27 mouse cellular contexts compared by ENCODE assay signal in genomic region chr10:37404407-37404806, GRCm38 (mm10).
"Had no signal": no experiment of that assay in that cellular context is flagged by ENCODE, and none has a peak within 500 bp of the region (broad histone marks: within the 10 kb centered on the region; RNA-seq: fewer than 3 reads in every experiment).

No protein-coding gene starts in this region.

- DNase-seq: gastrocnemius, postnatal 14 days; gastrocnemius, postnatal 36 days; heart, adult 11 months; heart, adult 2 months; heart, postnatal 14 days; heart, postnatal 36 days; kidney, adult 11 months; kidney, adult 2 months; kidney, adult 9 months; kidney, postnatal 14 days; kidney, postnatal 36 days; layer of hippocampus, adult 9-11 months; layer of hippocampus, postnatal 36 days; left cerebral cortex, postnatal 4 days had no signal

- H3K9ac ChIP-seq: heart, embryonic 13.5 days; heart, embryonic 15.5 days; hindbrain, embryonic 13.5 days; hindbrain, embryonic 15.5 days; kidney, embryonic 15.5 days; limb, embryonic 13.5 days; limb, embryonic 15.5 days; liver, embryonic 12.5 days; liver, embryonic 14.5 days had no signal

- H3K4me1 ChIP-seq: liver, embryonic 12.5 days had no signal

- H3K27me3 ChIP-seq: heart, embryonic 13.5 days; heart, embryonic 15.5 days; hindbrain, embryonic 13.5 days; hindbrain, embryonic 15.5 days; kidney, embryonic 15.5 days; limb, embryonic 13.5 days; limb, embryonic 15.5 days; liver, embryonic 12.5 days had no signal

- H3K4me2 ChIP-seq: heart, embryonic 11.5 days; heart, embryonic 13.5 days; heart, embryonic 15.5 days; hindbrain, embryonic 13.5 days; hindbrain, embryonic 15.5 days; kidney, embryonic 15.5 days; limb, embryonic 13.5 days; limb, embryonic 15.5 days; liver, embryonic 12.5 days had no signal

- H3K36me3 ChIP-seq: heart, embryonic 13.5 days; heart, embryonic 15.5 days; hindbrain, embryonic 13.5 days; hindbrain, embryonic 15.5 days; kidney, embryonic 15.5 days; limb, embryonic 13.5 days; limb, embryonic 15.5 days; liver, embryonic 12.5 days had no signal

- H3K9me3 ChIP-seq: heart, embryonic 13.5 days; heart, embryonic 15.5 days; hindbrain, embryonic 13.5 days; hindbrain, embryonic 15.5 days; kidney, embryonic 15.5 days; limb, embryonic 13.5 days; limb, embryonic 15.5 days; liver, embryonic 12.5 days had no signal

- H3K4me3 ChIP-seq: heart, adult 2 months; heart, embryonic 13.5 days; heart, embryonic 15.5 days; hindbrain, embryonic 13.5 days; hindbrain, embryonic 15.5 days; kidney, embryonic 15.5 days; limb, embryonic 13.5 days; limb, embryonic 15.5 days; liver, embryonic 12.5 days had no signal

- ATAC-seq: hindbrain, postnatal 0 days; intestine, embryonic 16.5 days; liver, embryonic 12.5 days had no signal

- H3K27ac ChIP-seq: heart, adult 2 months; heart, embryonic 13.5 days; heart, embryonic 15.5 days; hindbrain, embryonic 13.5 days; hindbrain, embryonic 15.5 days; hindbrain, postnatal 0 days; kidney, embryonic 15.5 days; kidney, postnatal 0 days; limb, embryonic 13.5 days; limb, embryonic 15.5 days; liver, embryonic 12.5 days; liver, embryonic 14.5 days had no signal
